Mouse (Mus musculus) kidney, adult 18-20 months (tissue): Measurements from ENCODE around the gene Twist2.

ENCODE experiments used
- DNase-seq: peaks from one replicate; pipeline ENCODE4 v3.0.0; 2021

Gene Twist2

DNA sequence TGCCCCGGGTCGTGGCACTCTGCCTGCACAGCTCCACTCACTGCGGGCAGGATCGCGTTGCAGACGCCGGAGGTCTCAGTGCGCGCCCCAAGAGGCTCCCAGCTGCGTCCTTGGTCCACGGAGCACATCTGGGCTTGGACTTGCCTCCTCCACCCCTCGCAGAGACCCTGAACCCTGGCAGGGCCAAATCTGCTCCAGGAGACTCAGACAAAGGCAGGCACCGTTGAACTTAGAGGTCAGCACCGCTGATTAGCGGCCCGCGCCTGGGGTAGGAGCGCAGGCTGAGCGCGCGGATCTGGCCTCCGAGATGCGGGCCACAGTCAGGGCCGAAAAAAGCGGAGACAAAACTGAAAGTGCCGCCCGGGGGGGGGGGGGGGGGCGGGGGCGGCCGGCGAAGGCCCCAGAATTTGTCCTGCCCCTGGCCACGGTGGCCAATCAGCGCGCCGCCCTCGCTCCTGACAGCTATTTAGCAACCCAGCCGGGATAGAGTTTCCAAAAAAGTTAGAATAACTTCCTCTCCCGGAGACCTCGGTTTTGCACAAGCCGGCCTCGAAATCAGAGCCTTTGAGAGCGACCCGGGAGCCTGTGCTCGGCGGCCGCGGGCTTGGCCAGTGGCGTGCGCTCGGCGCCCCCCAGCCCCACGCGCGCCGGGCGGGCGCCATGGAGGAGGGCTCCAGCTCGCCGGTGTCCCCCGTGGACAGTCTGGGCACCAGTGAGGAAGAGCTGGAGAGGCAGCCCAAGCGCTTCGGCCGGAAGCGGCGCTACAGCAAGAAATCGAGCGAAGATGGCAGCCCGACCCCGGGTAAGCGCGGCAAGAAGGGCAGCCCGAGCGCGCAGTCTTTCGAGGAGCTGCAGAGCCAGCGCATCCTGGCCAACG, at the start of gene Twist2:
Gene Twist2, plus strand, starts transcription at position 495 of the 877 bp plus-strand sequence.
- DNase-seq, result peak; percentile 10

DNA sequence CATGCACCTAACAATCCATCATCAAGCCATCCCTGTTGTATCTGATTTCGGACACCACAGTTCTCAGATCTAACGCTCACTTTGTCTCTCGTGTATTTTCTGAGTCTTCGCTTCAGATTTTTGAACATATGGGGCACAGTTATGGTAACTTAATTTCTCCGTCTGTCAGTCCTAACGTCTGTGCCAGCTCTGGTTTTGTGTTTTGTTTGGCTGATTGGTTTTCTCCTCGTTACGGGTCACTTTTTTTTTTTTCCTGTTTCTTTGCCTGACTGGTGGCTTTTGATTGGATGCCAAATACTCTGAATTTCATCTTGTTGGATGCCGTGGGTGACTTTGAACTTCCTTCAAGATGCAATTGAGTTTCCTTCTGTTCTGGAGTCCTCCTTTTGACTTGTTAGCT, 48.3 kb upstream of the Twist2 start:
- DNase-seq, result no peak

- peak; percentile 51 for DNase-seq
Observed at GRCm38 (mm10) chr1:91755102-91755501, 46.2 kb upstream of the Twist2 start.

DNA sequence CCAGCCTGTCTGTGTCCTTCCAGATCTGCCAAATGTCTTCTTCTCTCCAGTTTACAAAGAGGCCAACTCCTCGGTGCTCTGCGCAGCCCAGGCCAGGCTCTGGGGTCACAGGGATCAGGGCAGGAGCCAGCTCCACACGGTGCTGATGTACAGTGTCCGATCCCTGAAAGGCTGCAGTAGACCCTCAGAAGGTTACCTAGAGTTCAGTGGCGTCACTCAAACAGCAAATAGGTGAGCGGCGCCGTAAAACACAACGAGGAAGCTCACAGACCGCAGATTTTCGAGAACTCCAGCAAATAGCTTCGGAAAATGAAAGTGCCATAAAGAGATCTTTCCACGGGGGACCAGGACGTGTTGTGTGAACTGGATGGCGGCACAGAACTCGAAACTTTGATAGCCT, 44.0 kb upstream of the Twist2 start:
- no peak for DNase-seq

- no peak for DNase-seq
Observed at GRCm38 (mm10) chr1:91758143-91758542, 43.1 kb upstream of the Twist2 start.

GRCm38 (mm10) chr1:91758600-91759515, 42.4 kb upstream of the Twist2 start:
- no peak for DNase-seq

GRCm38 (mm10) chr1:91760140-91760986, 40.9 kb upstream of the Twist2 start:
- DNase-seq, result no peak

DNA sequence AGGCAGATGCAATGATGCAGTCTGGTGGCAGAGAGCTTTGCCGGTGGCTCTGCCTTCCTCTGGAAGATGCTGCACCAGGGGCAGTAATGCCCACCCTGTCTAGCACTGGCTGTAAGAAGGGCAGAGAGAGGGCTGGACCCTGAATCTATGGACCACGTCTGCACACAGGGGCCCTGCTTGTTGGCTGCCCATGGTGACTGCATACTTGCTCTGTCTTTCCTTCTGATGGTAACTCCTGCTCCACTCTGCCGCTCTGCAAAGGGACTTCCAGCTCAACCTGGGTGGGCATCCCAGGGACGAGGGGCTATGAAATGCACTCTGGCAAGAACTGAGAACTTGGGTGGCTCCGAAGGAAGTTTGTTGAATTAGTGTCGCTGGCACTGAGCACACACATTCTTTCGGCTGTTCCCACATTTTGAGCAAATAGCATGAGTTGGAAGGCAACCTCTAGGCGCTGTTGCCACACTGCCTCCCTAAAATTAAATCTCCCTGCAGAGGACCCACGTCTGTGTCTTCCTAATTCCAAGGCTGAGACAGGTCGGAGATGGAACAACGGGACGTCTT, 38.7 kb upstream of the Twist2 start:
- DNase-seq, result no peak

- no peak for DNase-seq
Observed at GRCm38 (mm10) chr1:91770221-91770624, 31.0 kb upstream of the Twist2 start.

DNA sequence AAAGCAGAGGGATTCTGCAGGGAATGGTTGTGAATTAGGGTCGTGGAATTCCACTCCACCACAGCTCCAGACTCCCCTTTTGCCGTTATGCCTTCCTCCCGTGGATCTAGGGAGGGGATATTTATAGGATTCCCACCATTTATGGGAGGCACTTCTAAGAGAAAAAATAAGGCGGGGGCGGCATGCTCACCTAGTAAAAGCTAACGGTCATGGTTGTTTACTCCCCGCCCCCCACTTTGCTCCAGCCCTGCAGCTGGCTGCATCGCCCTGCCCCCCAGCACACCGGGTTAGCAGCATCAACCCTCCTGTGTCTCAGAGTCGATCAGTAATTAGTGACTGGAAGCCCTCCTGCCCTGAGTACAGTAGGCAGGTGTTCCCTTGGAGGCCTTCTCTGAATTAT, 30.6 kb upstream of the Twist2 start:
- no peak for DNase-seq

DNA sequence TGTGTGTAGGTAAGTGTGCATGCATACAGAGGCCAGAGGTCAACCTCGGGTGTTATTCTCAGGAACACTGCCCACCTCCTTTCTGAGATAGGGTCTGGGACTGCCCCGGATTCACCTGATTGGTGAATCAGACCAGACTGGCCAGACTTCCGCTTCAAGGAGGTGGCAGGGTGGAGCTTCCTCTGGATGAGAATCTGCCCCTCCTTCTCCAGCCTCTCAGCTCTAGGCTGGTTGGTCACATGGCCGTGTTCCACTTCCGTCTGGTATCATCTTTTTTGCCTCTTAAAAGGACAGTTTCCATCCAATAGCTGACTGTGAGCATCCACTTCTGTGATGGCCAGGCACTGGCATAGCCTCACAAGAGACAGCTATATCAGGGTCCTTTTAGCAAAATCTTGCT, 24.3 kb upstream of the Twist2 start:
- DNase-seq, result no peak

GRCm38 (mm10) chr1:91779819-91780218, 21.4 kb upstream of the Twist2 start:
- DNase-seq, result no peak

GRCm38 (mm10) chr1:91781182-91781581, 20.1 kb upstream of the Twist2 start:
- no peak for DNase-seq

GRCm38 (mm10) chr1:91784162-91784561, 17.1 kb upstream of the Twist2 start:
- no peak for DNase-seq

DNA sequence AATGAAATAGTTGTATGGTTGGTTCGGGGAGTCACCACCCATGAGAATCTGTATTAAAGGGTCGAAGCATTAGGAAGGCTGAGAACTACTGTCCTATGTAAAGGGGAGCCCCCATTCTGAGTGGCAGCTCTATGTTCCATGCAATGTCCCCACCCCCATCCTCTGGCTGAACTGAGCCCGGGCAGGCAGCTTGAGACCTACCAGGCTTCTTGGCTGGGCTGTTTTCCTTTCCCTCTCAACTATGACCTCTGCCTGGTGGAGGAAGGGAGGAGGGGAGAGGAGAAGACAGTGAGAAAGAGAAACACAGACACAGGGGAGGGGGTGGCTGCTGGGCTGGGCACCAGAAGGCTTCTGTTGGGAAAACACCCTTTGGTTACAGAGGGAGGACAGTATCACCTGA, 1.9 kb upstream of the Twist2 start:
- DNase-seq, result no peak

DNA sequence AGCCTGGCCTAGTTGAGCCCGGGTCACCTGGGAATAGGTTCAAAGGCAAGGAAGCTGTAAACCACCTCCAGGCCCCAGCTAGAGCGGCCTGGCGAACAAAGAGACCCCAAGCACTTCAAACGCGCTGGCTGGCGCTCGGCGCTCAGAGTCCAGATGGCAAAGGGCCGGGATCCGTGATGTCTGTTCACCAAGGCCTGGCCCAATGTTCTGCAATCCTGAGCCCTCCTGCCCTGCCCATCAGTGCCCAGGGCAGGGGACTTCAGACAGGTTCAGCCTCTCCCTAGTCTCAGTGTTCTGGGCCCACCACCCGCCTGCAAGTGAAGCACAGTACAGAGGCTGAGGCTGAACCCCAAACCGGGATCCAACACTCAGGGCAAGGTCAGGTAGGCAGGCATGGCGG, 913 bp upstream of the Twist2 start:
- no peak for DNase-seq

GRCm38 (mm10) chr1:91801844-91802366, 644 bp downstream of the Twist2 start:
- DNase-seq, result no peak

DNA sequence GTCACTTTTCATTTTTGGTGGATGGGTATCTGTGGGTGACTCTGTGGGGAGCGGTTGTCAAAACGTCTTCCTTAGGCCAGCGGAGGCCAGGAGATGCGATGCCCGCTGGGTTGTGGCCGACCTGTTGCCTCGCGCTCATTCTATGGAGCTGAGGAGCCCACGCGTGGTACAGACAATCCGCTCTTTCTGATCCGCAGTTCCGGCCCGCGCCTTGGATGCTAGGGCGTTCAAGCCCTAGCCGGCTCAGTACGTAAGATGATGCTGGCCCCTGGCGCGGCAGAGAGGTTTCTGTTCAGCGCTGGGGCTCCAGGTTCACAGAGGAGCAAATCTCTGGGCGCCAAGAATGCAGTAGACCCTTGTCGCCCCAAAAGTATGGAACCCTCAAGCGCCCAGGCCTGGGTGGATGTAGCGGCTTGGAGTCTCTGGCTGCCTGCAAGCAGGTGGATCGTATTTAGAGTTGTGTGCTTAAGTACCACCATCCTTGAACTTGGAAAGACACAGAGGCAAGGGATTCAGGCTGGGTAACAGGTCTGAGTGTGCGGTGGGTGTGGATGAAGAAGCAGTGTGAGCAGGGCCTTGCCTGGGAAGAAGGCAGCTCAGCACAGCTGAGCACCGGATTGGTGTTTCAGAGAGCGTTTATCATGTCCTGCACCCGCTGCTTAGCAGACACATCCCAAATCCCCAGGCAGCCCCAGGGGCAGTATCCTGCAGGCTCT, 1.3 kb downstream of the Twist2 start:
- no peak for DNase-seq

GRCm38 (mm10) chr1:91803416-91803815, 2.2 kb downstream of the Twist2 start:
- no peak for DNase-seq

DNA sequence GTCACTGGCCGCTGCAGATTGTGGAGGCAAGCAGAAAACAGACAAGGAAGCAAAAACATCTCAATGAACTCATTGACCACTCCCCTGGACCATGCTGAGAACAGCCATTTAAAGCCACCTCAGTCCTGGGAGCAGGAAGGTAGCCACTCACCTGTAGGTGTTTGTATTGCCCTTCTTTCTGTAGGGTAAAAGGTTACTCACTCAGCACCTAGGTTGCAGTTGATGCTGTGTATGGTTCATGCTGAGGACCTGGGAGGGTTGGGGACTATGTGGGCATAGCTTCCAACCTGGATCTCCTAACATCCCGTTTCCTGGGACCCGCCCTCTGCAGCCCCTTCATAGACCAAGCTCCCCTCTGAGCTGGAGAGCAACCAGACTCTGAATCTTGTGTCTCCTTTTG, 14.8 kb downstream of the Twist2 start:
- DNase-seq, result no peak

GRCm38 (mm10) chr1:91816571-91816970, 15.3 kb downstream of the Twist2 start:
- no peak for DNase-seq

DNA sequence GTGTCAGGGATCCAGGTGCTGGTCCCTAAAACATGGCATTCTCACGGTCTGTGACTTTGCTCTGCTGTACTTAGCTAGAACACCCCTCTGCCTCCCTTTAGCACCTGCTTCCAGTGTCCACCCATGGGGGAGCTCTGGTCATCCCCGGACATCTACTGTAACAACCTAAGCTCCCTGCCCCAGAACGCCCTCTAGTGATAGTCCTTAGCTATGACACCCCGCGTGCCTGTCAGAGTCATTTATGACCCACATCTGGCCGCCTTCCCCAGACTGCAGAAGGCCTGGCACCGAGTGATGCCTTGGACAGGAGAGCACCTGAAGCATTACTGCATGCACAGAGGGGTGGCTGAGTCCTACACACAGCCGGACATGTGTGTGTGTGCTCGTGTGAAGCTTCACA, 18.0 kb downstream of the Twist2 start:
- no peak for DNase-seq
